Mouse (Mus musculus) hindbrain, embryonic 16.5 days (tissue): ENCODE data around the gene Mybbp1a. TPM values are rescaled to one million over a fixed set of nuclear protein-coding genes. Genes with fewer than 3 reads are reported as not detected.

ENCODE experiments used
- ATAC-seq: fragments of 200-750 bp; cut with Nextera tagmentation; 2 replicates; pipeline ENCODE4 v1.8.0; 2017; ENCODE audit warnings: moderate TSS enrichment, moderate library complexity
- H3K27ac ChIP-seq: fragments of 300-500 bp; sonication (generic); 2 replicates; pipeline ENCODE4 v1.5.1; 2014; ENCODE audit warnings: low read depth, mild to moderate bottlenecking, control low read depth, low read length, moderate library complexity
- H3K27me3 ChIP-seq: fragments of 300-500 bp; sonication (generic); replicated peaks from 2 replicates; pipeline ENCODE4 v1.6.1; 2014; ENCODE audit warnings: low read length; ENCODE audit not compliant: control insufficient read depth, insufficient read depth
- H3K36me3 ChIP-seq: fragments of 300-500 bp; sonication (generic); 2 replicates; pipeline ENCODE4 v1.6.1; 2014; ENCODE audit warnings: mild to moderate bottlenecking, low read length, moderate library complexity, mixed read lengths; ENCODE audit not compliant: control insufficient read depth, insufficient read depth
- H3K4me1 ChIP-seq: fragments of 300-500 bp; sonication (generic); 2 replicates; pipeline ENCODE4 v1.6.1; 2014; ENCODE audit warnings: low read depth, low read length; ENCODE audit not compliant: control insufficient read depth, insufficient read depth
- H3K4me2 ChIP-seq: fragments of 300-500 bp; sonication (generic); 2 replicates; pipeline ENCODE4 v1.6.1; 2014; ENCODE audit warnings: mild to moderate bottlenecking, low read length, control low read depth, moderate library complexity
- H3K4me3 ChIP-seq: fragments of 300-500 bp; sonication (generic); 2 replicates; pipeline ENCODE4 v1.5.1; 2014; ENCODE audit warnings: mild to moderate bottlenecking, low read length, control low read depth, moderate library complexity
- H3K9ac ChIP-seq: fragments of 300-500 bp; sonication (generic); 2 replicates; pipeline ENCODE4 v1.6.1; 2014; ENCODE audit warnings: low read depth, mild to moderate bottlenecking, control low read depth, low read length, moderate library complexity
- H3K9me3 ChIP-seq: fragments of 300-500 bp; sonication (generic); 2 replicates; pipeline ENCODE4 v1.6.1; 2014; ENCODE audit warnings: mild to moderate bottlenecking, low read length, moderate library complexity; ENCODE audit not compliant: control insufficient read depth
- WGBS: fragments of 180-500 bp; shearing (Covaris S2); extraction: QIAGEN DNeasy Blood & Tissue Kit; methylation state at CpG from one replicate; pipeline ENCODE4 v1.1.7; 2014; 5-methylcytosine and 5-hydroxymethylcytosine counted together
- polyA plus RNA-seq: library from polyadenylated mRNA; unstranded; fragments of >200 nt; fragmentation: Nextera tagmentation; extraction: Ambion mirVana; gene quantifications from 2 replicates; pipeline ENCODE4 v1.2.1, GENCODE M21; 2015

Gene Mybbp1a
- polyA plus RNA-seq, 1 experiment from 2014 or later: 54.2 TPM

DNA sequence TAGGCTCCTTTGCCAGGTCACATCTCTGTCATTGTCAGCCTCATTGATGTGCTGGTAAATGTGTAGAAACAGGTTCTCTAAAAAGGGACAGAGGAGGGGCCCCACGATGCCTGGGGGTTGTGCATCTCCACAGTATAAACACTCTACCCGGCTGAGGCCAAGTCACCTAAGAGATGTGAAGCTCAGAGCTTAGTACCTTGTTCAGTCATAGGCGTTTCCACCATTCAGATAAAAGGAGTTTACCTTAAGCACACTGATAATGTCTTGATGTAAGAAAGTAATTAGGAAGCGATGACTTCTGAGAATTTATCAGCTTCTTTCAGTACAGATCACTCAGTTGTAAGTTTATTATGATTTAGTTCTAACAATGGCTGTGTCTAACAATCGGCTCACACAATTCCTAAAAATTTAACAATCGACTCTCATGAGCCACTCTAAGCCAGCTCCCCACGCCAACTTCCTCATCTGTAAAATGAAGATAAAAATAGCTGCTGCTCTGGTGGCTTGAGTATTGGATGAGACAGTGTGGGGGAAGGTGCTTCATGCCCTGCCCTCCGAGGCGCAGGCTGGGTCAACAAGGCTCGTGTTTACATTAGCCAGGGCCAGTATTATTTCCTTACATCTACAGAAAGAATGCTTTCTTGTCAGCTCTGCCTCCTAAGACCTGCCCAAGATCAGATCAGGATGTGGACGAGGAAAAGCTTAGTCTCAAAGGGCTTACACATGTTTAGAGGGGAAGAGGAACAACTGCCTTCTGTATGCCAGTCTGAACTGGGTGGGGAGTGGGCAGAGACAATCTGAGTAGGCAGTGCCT, 25.7 kb downstream of the Mybbp1a start:
- peaks cover 5% of the 10 kb centered on the region; the same call in 1 of the 2 replicates for H3K36me3 ChIP-seq

DNA sequence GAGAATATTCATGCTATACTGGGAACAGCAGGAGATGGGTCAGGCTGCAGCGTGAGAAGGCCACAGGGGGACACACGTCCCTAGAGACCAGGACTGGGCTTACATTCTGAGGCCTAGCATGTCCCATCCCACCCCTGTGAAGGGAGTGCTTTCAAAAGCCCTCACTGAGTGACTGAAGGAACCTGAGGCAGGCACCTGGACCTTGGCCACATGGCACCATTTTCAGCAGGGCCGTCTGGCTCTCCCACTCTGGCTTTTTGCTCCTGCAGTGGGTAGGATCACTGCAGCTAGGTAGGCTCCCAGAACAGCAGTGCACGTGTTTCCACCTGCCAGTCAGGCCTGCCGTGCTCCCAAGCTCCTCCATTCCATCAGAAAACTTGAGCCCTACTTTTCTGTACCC, 27.4 kb downstream of the Mybbp1a start:
- no peak overlapping the region for H3K4me2 ChIP-seq
- H3K27ac ChIP-seq: peak overlapping the region; percentile 55; the same call in 1 of the 2 replicates
- no peak overlapping the region for H3K9ac ChIP-seq
- H3K27me3 ChIP-seq: no peaks in the 10 kb centered on the region
- peaks cover 17% of the 10 kb centered on the region for H3K4me1 ChIP-seq
- WGBS: 67% methylated on average over 5 of the region's 5 CpGs
- no peak for ATAC-seq
- H3K9me3 ChIP-seq: no peaks in the 10 kb centered on the region
- no peak overlapping the region for H3K4me3 ChIP-seq
- peaks cover 5% of the 10 kb centered on the region; the same call in 1 of the 2 replicates for H3K36me3 ChIP-seq

More for the DNA sequence above, 25.7 kb downstream of the Mybbp1a start:
- no peak overlapping the region; the same call in 1 of the 2 replicates for H3K27ac ChIP-seq
- no peak for ATAC-seq
- no peak overlapping the region for H3K4me2 ChIP-seq
- H3K27me3 ChIP-seq: no peaks in the 10 kb centered on the region
- no peak overlapping the region for H3K9ac ChIP-seq
- WGBS: 66% methylated on average over 11 of the region's 11 CpGs
- peaks cover 17% of the 10 kb centered on the region for H3K4me1 ChIP-seq
- no peak overlapping the region for H3K4me3 ChIP-seq
- no peaks in the 10 kb centered on the region for H3K9me3 ChIP-seq

DNA sequence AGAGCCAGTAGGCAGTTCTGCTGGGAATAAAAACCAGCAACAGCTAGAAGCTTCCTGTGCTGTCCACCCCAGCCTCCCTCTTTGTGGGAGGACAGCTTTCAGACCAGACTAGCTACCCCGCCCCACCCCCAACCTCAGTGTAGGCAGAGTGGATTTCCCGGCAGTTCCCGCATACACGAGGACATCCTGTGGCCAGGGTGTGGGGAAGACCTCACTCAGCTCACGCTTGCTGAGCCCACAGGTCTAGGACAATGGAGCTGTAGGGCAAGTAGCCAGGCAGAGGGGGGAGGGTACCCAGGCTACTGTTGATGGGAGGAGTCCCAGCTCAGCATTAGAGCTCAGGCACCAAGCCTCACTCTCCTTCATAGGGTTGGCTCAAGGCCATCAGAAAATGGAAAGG, 28.1 kb downstream of the Mybbp1a start:
- Histone ChIP-seq H3K36me3 (peaks cover 6% of the 10 kb centered on the region; the same call in 1 of the 2 replicates), H3K9ac (no peak overlapping the region), H3K4me3 (no peak overlapping the region), H3K4me2 (no peak overlapping the region), H3K27ac (peak overlapping the region; percentile 55), H3K4me1 (peaks cover 17% of the 10 kb centered on the region), H3K9me3 (no peaks in the 10 kb centered on the region), H3K27me3 (no peaks in the 10 kb centered on the region)
- ATAC-seq: peak; percentile 38
- WGBS: 32% methylated on average over 5 of the region's 5 CpGs

DNA sequence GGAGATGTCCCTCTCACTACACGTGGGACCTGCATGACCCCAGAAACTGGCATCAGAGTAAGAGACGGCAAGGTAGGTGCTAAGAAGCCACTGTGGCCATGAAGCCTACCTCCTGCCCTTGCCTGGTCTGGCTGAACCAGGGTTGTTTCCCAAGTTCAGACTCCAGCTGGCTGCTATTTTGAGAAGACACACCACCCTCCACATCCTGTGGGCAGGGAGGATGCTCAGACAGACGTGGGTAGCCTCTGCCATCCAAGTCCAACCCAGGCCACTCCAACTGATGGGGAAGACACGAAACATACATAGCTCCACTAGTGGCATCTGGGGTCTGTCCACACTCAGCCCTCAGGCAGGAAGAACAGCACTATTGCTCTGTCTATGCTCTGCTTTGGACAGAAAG, 28.8 kb downstream of the Mybbp1a start:
- ATAC-seq: no peak
- no peaks in the 10 kb centered on the region for H3K27me3 ChIP-seq
- H3K9me3 ChIP-seq: no peaks in the 10 kb centered on the region

DNA sequence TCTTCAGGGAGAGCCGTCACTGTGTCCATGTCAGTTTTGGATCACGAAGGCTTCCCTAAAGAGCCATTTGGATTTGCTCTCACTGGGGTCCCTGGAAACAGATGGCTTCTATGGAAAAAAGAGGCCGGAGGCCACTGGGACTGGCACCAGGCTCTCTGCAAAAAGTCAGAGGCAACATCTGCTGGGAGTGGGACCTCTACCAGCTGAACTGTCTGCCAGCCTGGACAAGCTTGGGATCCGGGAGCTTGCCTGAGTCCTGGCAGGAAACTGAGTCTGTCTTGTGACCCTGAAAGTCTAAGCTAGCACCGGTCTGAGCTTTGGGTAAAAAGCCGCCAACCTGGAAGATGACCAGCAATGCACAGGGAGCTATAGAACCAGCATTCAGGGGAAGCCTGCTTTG, 30.2 kb downstream of the Mybbp1a start:
- peaks cover 14% of the 10 kb centered on the region for H3K4me1 ChIP-seq
- no peak overlapping the region for H3K9ac ChIP-seq
- H3K9me3 ChIP-seq: no peaks in the 10 kb centered on the region
- peak overlapping the region; percentile 5; the same call in 1 of the 2 replicates for H3K27ac ChIP-seq
- no peak overlapping the region for H3K4me3 ChIP-seq
- no peaks in the 10 kb centered on the region for H3K27me3 ChIP-seq
- H3K4me2 ChIP-seq: no peak overlapping the region
- no peak for ATAC-seq
- WGBS: 62% methylated on average over 6 of the region's 6 CpGs
- H3K36me3 ChIP-seq: peaks cover 6% of the 10 kb centered on the region; the same call in 1 of the 2 replicates

More for the DNA sequence above, 28.8 kb downstream of the Mybbp1a start:
- WGBS: 76% methylated on average over 4 of the region's 4 CpGs
- Histone ChIP-seq H3K27ac (no peak overlapping the region; the same call in 1 of the 2 replicates), H3K4me2 (no peak overlapping the region), H3K4me3 (no peak overlapping the region), H3K36me3 (peaks cover 6% of the 10 kb centered on the region; the same call in 1 of the 2 replicates), H3K9ac (no peak overlapping the region), H3K4me1 (peaks cover 17% of the 10 kb centered on the region)

DNA sequence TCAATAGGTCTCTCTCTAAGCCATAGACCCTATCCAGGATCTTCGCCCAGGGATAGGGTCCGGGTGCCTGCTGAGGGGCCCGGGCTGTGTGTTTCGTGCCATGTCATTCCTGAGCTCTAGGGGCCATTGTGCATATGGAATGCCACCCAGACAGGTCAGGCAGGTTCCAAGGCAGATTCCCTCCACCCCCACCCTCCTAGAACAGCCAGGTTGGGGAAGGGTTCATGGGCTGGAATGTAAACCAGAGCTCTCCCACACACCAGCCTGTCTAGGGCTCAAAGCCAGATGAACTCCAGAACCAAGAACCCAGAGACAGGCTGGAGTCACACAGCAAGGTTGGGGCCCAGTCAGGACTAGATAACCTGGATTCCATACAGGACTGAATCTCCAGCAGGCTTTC, 32.4 kb downstream of the Mybbp1a start:
- H3K36me3 ChIP-seq: peaks cover 6% of the 10 kb centered on the region; the same call in 1 of the 2 replicates
- no peak overlapping the region for H3K4me3 ChIP-seq
- H3K27me3 ChIP-seq: no peaks in the 10 kb centered on the region
- no peaks in the 10 kb centered on the region for H3K9me3 ChIP-seq
- ATAC-seq: no peak
- no peak overlapping the region for H3K4me2 ChIP-seq
- H3K9ac ChIP-seq: no peak overlapping the region
- 93% methylated on average over 4 of the region's 4 CpGs for WGBS
- H3K4me1 ChIP-seq: peaks cover 17% of the 10 kb centered on the region
- H3K27ac ChIP-seq: no peak overlapping the region

DNA sequence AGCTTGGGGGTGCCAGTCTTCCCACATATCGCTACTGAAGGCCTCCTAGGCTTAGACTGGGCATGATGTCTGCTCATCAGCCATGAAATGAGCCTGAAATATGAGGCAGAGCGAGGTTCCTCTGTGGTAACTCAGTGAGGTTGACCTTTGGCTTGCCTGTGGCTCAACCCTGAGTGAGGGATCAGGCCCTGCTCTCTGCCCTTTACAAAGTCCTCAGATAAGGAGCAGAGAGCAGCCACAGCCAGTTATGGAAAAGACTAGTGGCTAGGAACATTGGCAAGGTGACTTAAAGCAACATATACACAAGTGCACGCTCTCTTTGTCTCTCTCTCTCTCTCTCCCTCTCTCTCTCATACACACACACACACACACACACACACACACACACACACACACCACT, 33.8 kb downstream of the Mybbp1a start:
- no peak for ATAC-seq
- H3K36me3 ChIP-seq: peaks cover 6% of the 10 kb centered on the region; the same call in 1 of the 2 replicates
- H3K9me3 ChIP-seq: no peaks in the 10 kb centered on the region
- H3K4me2 ChIP-seq: no peak overlapping the region
- no peak overlapping the region for H3K9ac ChIP-seq
- no peak overlapping the region for H3K27ac ChIP-seq
- H3K4me3 ChIP-seq: no peak overlapping the region
- H3K27me3 ChIP-seq: no peaks in the 10 kb centered on the region
- peaks cover 7% of the 10 kb centered on the region for H3K4me1 ChIP-seq
- WGBS: 81% methylated on average over 3 of the region's 3 CpGs

DNA sequence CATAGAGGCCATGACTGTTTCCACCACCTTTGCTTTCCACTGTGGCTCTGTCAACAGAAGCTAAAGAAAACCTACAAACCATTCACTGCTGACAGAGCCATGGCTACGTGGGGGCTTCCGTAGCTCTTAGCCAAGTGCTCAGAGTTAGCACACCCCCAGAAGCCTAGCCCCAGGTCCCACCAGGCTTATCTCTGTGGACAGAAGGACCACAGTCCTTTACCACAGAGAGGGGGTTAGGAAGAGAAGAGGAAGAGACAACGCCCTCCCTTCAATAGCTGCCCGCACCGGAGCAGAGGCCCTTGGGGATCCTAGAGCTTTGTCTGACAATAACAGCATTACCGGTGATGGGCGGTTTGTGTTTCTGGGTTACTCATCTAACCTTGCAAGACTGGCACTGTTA, 34.3 kb downstream of the Mybbp1a start:
- Histone ChIP-seq H3K9ac (no peak overlapping the region), H3K36me3 (0 out of 2 replicates have a peak, but pooled peaks cover 6% of the 10 kb centered on the region), H3K4me1 (peaks cover 7% of the 10 kb centered on the region), H3K4me2 (no peak overlapping the region), H3K9me3 (no peaks in the 10 kb centered on the region), H3K27ac (no peak overlapping the region), H3K4me3 (no peak overlapping the region), H3K27me3 (no peaks in the 10 kb centered on the region)
- no peak for ATAC-seq
- WGBS: 65% methylated on average over 7 of the region's 7 CpGs

DNA sequence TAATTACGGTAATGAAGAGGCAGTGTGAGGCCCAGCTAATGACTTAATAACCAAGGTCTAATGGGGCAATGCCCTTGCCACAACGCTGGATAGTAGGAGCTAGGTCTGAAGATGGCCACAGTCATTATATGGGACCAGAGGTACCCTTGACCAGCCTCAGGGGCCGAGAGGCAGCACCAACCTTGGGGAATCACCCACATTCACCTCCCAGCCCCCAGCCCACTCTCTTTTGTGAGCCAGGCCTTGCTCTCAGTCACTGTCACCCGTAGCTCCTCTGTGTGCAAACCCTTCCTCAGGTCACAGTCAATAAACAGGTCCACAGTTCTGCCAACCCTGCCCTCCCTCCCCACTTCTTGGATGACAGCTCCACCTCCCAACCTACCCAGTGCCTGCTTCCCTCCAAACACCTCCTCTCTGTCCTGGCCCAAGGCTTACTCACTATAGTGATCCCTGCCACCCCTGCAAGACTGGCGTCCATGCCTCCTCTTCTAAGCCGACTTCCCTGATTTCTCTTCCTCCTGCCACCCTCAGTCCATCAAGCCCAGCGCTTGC, 35.0 kb downstream of the Mybbp1a start:
- no peaks in the 10 kb centered on the region for H3K27me3 ChIP-seq
- no peak overlapping the region for H3K9ac ChIP-seq
- H3K4me3 ChIP-seq: no peak overlapping the region
- H3K4me1 ChIP-seq: peaks cover 7% of the 10 kb centered on the region
- 0 out of 2 replicates have a peak, but pooled peaks cover 6% of the 10 kb centered on the region for H3K36me3 ChIP-seq
- no peak overlapping the region for H3K4me2 ChIP-seq
- 80% methylated on average over 7 of the region's 7 CpGs for WGBS
- no peak overlapping the region for H3K27ac ChIP-seq
- no peak for ATAC-seq
- no peaks in the 10 kb centered on the region for H3K9me3 ChIP-seq
